16 mouse cellular contexts compared by ENCODE assay signal in the genomic region with DNA sequence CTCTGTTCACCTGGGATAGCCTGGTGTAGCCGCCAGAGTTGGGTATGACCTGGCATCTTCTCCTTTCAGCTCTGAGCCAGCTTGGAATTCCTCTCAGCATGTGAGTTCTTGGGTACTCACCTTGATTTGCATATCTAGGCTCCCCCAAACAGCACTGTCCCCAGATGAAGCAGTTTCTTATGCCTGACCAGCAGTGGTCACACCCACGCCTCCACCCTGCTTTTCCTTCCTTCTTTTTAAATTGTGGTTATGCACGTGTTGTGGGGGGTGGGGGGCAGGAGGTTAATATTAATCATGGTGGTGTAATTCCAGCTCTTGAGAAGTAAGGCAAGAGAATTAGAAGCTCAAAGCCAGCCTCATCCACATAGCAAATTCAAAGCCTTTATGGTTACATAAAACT. TPM values are rescaled to one million over a fixed set of nuclear protein-coding genes. Genes with fewer than 3 reads are reported as not detected.
DNase-seq lines count a peak whose midpoint lies in the region; ATAC-seq lines count a peak whose summit lies in the region.
"Had no signal": no experiment of that assay in that cellular context is flagged by ENCODE, and none has a peak within 500 bp of the region (broad histone marks: within the 10 kb centered on the region; RNA-seq: fewer than 3 reads in every experiment).

No protein-coding gene starts in this region.

- 15% methylated on average over 3 of the region's 3 CpGs for WGBS in liver, embryonic 16.5 days (ENCODE audit: insufficient replicate concordance)
- 93% methylated on average over 3 of the region's 3 CpGs for WGBS in forebrain, embryonic 16.5 days
- WGBS in forebrain, embryonic 14.5 days, result 88% methylated on average over 3 of the region's 3 CpGs

- H3K36me3 ChIP-seq in liver, embryonic 16.5 days (ENCODE audit: control insufficient read depth, insufficient read depth), result peaks cover 36% of the 10 kb centered on the region
- H3K36me3 ChIP-seq in splenic B cell, adult 2 months (ENCODE audit: control insufficient read depth, insufficient read depth, low read length, poor library complexity, severe bottlenecking), result peaks cover under 1% of the 10 kb centered on the region; the same call in 1 of the 2 replicates
- peaks cover 20% of the 10 kb centered on the region for H3K36me3 ChIP-seq in forebrain, embryonic 16.5 days (ENCODE audit: control insufficient read depth, insufficient read depth)
- peaks cover 73% of the 10 kb centered on the region for H3K36me3 ChIP-seq in forebrain, embryonic 14.5 days (ENCODE audit: control insufficient read depth, insufficient read depth, low read length)

- H3K4me1 ChIP-seq in liver, embryonic 16.5 days (ENCODE audit: control insufficient read depth, low read depth, low read length), result peaks cover 55% of the 10 kb centered on the region
- no peaks in the 10 kb centered on the region for H3K4me1 ChIP-seq in forebrain, embryonic 16.5 days (replicated peaks; ENCODE audit: control insufficient read depth, insufficient read depth, low read length)
- no peaks in the 10 kb centered on the region for H3K4me1 ChIP-seq in forebrain, embryonic 14.5 days (ENCODE audit: control insufficient read depth, insufficient read depth, low read length)
- H3K4me1 ChIP-seq: embryonic facial prominence, embryonic 10.5 days; forebrain, embryonic 10.5 days; limb, embryonic 12.5 days had no signal

- peak; percentile 1 for DNase-seq in right cerebral cortex, postnatal 14 days
- DNase-seq in right cerebral cortex, postnatal 25 days, result no peak
- DNase-seq in splenic B cell, adult 2 months (ENCODE audit: low read depth, low spot score), result peak; percentile 55
- no peak for DNase-seq in forebrain, embryonic 14.5 days (ENCODE audit: low spot score)
- DNase-seq in urinary bladder, adult 2 months (ENCODE audit: low spot score), result no peak
- DNase-seq: cerebellum, postnatal 10 days; layer of hippocampus, postnatal 36 days; lung, postnatal 14 days; thymus, adult 2 months had no signal

- no peaks in the 10 kb centered on the region for H3K9me3 ChIP-seq in liver, embryonic 16.5 days (replicated peaks; ENCODE audit: control insufficient read depth, low read length)
- H3K9me3 ChIP-seq in forebrain, embryonic 16.5 days (ENCODE audit: control insufficient read depth, low read length), result 0 out of 2 replicates have a peak, but pooled peaks cover 3% of the 10 kb centered on the region
- H3K9me3 ChIP-seq in forebrain, embryonic 14.5 days (replicated peaks; ENCODE audit: control insufficient read depth, low read length), result no peaks in the 10 kb centered on the region
- H3K9me3 ChIP-seq: embryonic facial prominence, embryonic 10.5 days; forebrain, embryonic 10.5 days; heart, embryonic 12.5 days; limb, embryonic 12.5 days had no signal

- peak overlapping the region; percentile 99 for H3K27ac ChIP-seq in liver, embryonic 16.5 days (ENCODE audit: low read length)
- no peak overlapping the region for H3K27ac ChIP-seq in forebrain, embryonic 16.5 days (ENCODE audit: low read length)
- no peak overlapping the region for H3K27ac ChIP-seq in forebrain, embryonic 14.5 days (ENCODE audit: low read depth, low read length)
- H3K27ac ChIP-seq: embryonic facial prominence, embryonic 10.5 days; forebrain, embryonic 10.5 days; limb, embryonic 12.5 days had no signal

- H3K27me3 ChIP-seq in liver, embryonic 16.5 days (ENCODE audit: control insufficient read depth, insufficient read depth, low read depth, low read length), result no peaks in the 10 kb centered on the region
- no peaks in the 10 kb centered on the region for H3K27me3 ChIP-seq in splenic B cell, adult 2 months (ENCODE audit: control insufficient read depth, insufficient read depth, low read length, poor library complexity, severe bottlenecking)
- no peaks in the 10 kb centered on the region for H3K27me3 ChIP-seq in forebrain, embryonic 16.5 days (replicated peaks; ENCODE audit: control insufficient read depth, insufficient read depth, low read length)
- H3K27me3 ChIP-seq in forebrain, embryonic 14.5 days (replicated peaks; ENCODE audit: control insufficient read depth, insufficient read depth, low read length), result no peaks in the 10 kb centered on the region
- H3K27me3 ChIP-seq: heart, embryonic 12.5 days; limb, embryonic 12.5 days had no signal

- peak overlapping the region; percentile 41 for H3K4me2 ChIP-seq in liver, embryonic 16.5 days (ENCODE audit: low read depth, low read length)
- no peak overlapping the region for H3K4me2 ChIP-seq in forebrain, embryonic 16.5 days (ENCODE audit: low read length)
- H3K4me2 ChIP-seq in forebrain, embryonic 14.5 days (ENCODE audit: low read length), result no peak overlapping the region
- H3K4me2 ChIP-seq: heart, embryonic 12.5 days; limb, embryonic 12.5 days had no signal

- H3K4me3 ChIP-seq in liver, embryonic 16.5 days (ENCODE audit: low read depth, low read length), result peak overlapping the region; percentile 16; the same call in 1 of the 2 replicates
- no peak overlapping the region for H3K4me3 ChIP-seq in forebrain, embryonic 16.5 days (replicated peaks; ENCODE audit: low read length)
- no peak overlapping the region for H3K4me3 ChIP-seq in forebrain, embryonic 14.5 days (ENCODE audit: low read depth, low read length)
- H3K4me3 ChIP-seq: embryonic facial prominence, embryonic 10.5 days; forebrain, embryonic 10.5 days; heart, embryonic 12.5 days; limb, embryonic 12.5 days had no signal

- ATAC-seq in erythroblast, adult 5-6 weeks (replicated peaks; ENCODE audit: low FRiP score, poor library complexity, severe bottlenecking), result peak; percentile 22
- peak; percentile 44 for ATAC-seq in liver, embryonic 16.5 days (ENCODE audit: low read depth)
- no peak for ATAC-seq in forebrain, embryonic 16.5 days
- no peak for ATAC-seq in forebrain, embryonic 14.5 days

- peak overlapping the region; percentile 2 for H3K9ac ChIP-seq in liver, embryonic 16.5 days (ENCODE audit: low read depth, low read length)
- no peak overlapping the region for H3K9ac ChIP-seq in forebrain, embryonic 16.5 days (replicated peaks; ENCODE audit: low read depth, low read length)
- H3K9ac ChIP-seq in forebrain, embryonic 14.5 days (ENCODE audit: low read length), result no peak overlapping the region
- H3K9ac ChIP-seq: heart, embryonic 12.5 days; limb, embryonic 12.5 days had no signal

RNA-seq across cellular contexts. Expression of gene Thap3, which starts 26.0 kb away (rescaled TPM):
- total RNA-seq in erythroblast, adult 5-6 weeks (2015; ENCODE audit: low replicate concordance), result 0.58 and 2.1 TPM in 2 replicates
- 0.84 TPM in 1 of 2 replicates, not detected in the other for total RNA-seq in erythroblast, adult 5-6 weeks (2017; ENCODE audit: low replicate concordance)
- polyA plus RNA-seq in liver, embryonic 16.5 days (2015; fragmentation: Nextera tagmentation; extraction: Ambion mirVana), result 5.9 and 7.1 TPM in 2 replicates
- 32.7 and 42.7 TPM in 2 replicates for polyA plus RNA-seq in forebrain, embryonic 16.5 days (2015; fragmentation: Nextera tagmentation; extraction: Ambion mirVana)
- polyA plus RNA-seq in forebrain, embryonic 14.5 days (2014; fragmentation: Nextera tagmentation; extraction: Ambion mirVana), result 29.7 and 30.0 TPM in 2 replicates
- 53.1 and 55.1 TPM in 2 replicates for polyA plus RNA-seq in urinary bladder, adult 2 months (2012; rRNA removed)

RNA-seq across cellular contexts. Expression of gene Dnajc11, which starts 29.3 kb away (rescaled TPM):
- total RNA-seq in erythroblast, adult 5-6 weeks (2015; ENCODE audit: low replicate concordance), result 17.1 and 26.3 TPM in 2 replicates
- 39.4 and 50.2 TPM in 2 replicates for total RNA-seq in erythroblast, adult 5-6 weeks (2017; ENCODE audit: low replicate concordance)
- 40.5 and 44.0 TPM in 2 replicates for polyA plus RNA-seq in liver, embryonic 16.5 days (2015; fragmentation: Nextera tagmentation; extraction: Ambion mirVana)
- polyA plus RNA-seq in forebrain, embryonic 16.5 days (2015; fragmentation: Nextera tagmentation; extraction: Ambion mirVana), result 84.2 and 89.8 TPM in 2 replicates
- polyA plus RNA-seq in forebrain, embryonic 14.5 days (2014; fragmentation: Nextera tagmentation; extraction: Ambion mirVana), result 67.9 and 78.9 TPM in 2 replicates
- 33.6 and 35.7 TPM in 2 replicates for polyA plus RNA-seq in urinary bladder, adult 2 months (2012; rRNA removed)

RNA-seq across cellular contexts. Expression of gene Phf13, which starts 33.2 kb away (rescaled TPM):
- 0.42 and 1.9 TPM in 2 replicates for total RNA-seq in erythroblast, adult 5-6 weeks (2015; ENCODE audit: low replicate concordance)
- total RNA-seq in erythroblast, adult 5-6 weeks (2017; ENCODE audit: low replicate concordance), result 0.85 and 0.98 TPM in 2 replicates
- polyA plus RNA-seq in liver, embryonic 16.5 days (2015; fragmentation: Nextera tagmentation; extraction: Ambion mirVana), result 4.1 and 4.5 TPM in 2 replicates
- 20.5 and 21.8 TPM in 2 replicates for polyA plus RNA-seq in forebrain, embryonic 16.5 days (2015; fragmentation: Nextera tagmentation; extraction: Ambion mirVana)
- polyA plus RNA-seq in forebrain, embryonic 14.5 days (2014; fragmentation: Nextera tagmentation; extraction: Ambion mirVana), result 11.8 and 14.6 TPM in 2 replicates
- polyA plus RNA-seq in urinary bladder, adult 2 months (2012; rRNA removed), result 13.2 and 15.3 TPM in 2 replicates

RNA-seq across cellular contexts. Expression of gene Klhl21, which starts 45.8 kb away (rescaled TPM):
- total RNA-seq in erythroblast, adult 5-6 weeks (2015; ENCODE audit: low replicate concordance), result 0.77 and 2.3 TPM in 2 replicates
- 2.7 and 4.2 TPM in 2 replicates for total RNA-seq in erythroblast, adult 5-6 weeks (2017; ENCODE audit: low replicate concordance)
- 3.8 and 4.6 TPM in 2 replicates for polyA plus RNA-seq in liver, embryonic 16.5 days (2015; fragmentation: Nextera tagmentation; extraction: Ambion mirVana)
- 2.9 and 3.6 TPM in 2 replicates for polyA plus RNA-seq in forebrain, embryonic 16.5 days (2015; fragmentation: Nextera tagmentation; extraction: Ambion mirVana)
- 0.69 and 1.8 TPM in 2 replicates for polyA plus RNA-seq in forebrain, embryonic 14.5 days (2014; fragmentation: Nextera tagmentation; extraction: Ambion mirVana)
- polyA plus RNA-seq in urinary bladder, adult 2 months (2012; rRNA removed), result 34.5 and 38.3 TPM in 2 replicates

Comparison
In these comparisons a context has a peak if more than half of its experiments do, and no peak if none do; other contexts are left out.
1. DNase-seq: peak in right cerebral cortex, postnatal 14 days (single experiment) and splenic B cell, adult 2 months (single experiment); none in right cerebral cortex, postnatal 25 days (single experiment), forebrain, embryonic 14.5 days (single experiment) and urinary bladder, adult 2 months (single experiment).
2. ATAC-seq: peak in erythroblast, adult 5-6 weeks (single experiment) and liver, embryonic 16.5 days (single experiment); none in forebrain, embryonic 16.5 days (single experiment) and forebrain, embryonic 14.5 days (single experiment).